Mouse (Mus musculus) liver, embryonic 11.5 days (tissue): Measurements from ENCODE around the gene Cdc37l1. TPM values are rescaled to one million over a fixed set of nuclear protein-coding genes. Genes with fewer than 3 reads are reported as not detected.

ENCODE experiments used
- ATAC-seq: fragments of 200-750 bp; cut with Nextera tagmentation; replicated peaks from 2 replicates; pipeline ENCODE4 v1.8.0; 2017; ENCODE audit warnings: moderate number of reproducible peaks, mild to moderate bottlenecking, moderate TSS enrichment, moderate library complexity; ENCODE audit not compliant: low FRiP score
- DNase-seq: peaks from one replicate; pipeline ENCODE4 v3.0.0-alpha.2; 2017; ENCODE audit warnings: low spot score
- H3K27ac ChIP-seq: fragments of 300-500 bp; sonication (generic); 2 replicates; pipeline ENCODE4 v1.5.1; 2014; ENCODE audit warnings: mild to moderate bottlenecking, low read depth, low read length, control low read depth
- H3K27me3 ChIP-seq: fragments of 300-500 bp; sonication (generic); replicated peaks from 2 replicates; pipeline ENCODE4 v1.6.1; 2014; ENCODE audit warnings: low read length, mixed read lengths; ENCODE audit not compliant: control insufficient read depth, insufficient read depth
- H3K36me3 ChIP-seq: fragments of 300-500 bp; sonication (generic); 2 replicates; pipeline ENCODE4 v1.6.1; 2014; ENCODE audit warnings: mild to moderate bottlenecking, low read length, moderate library complexity, mixed read lengths; ENCODE audit not compliant: control insufficient read depth, insufficient read depth
- H3K4me1 ChIP-seq: fragments of 300-500 bp; sonication (generic); replicated peaks from 2 replicates; pipeline ENCODE4 v1.6.1; 2014; ENCODE audit warnings: low read length, mixed read lengths; ENCODE audit not compliant: control insufficient read depth, insufficient read depth
- H3K4me2 ChIP-seq: fragments of 300-500 bp; sonication (generic); 2 replicates; pipeline ENCODE4 v1.6.1; 2014; ENCODE audit warnings: mild to moderate bottlenecking, control low read depth, moderate library complexity
- H3K4me3 ChIP-seq: fragments of 300-500 bp; sonication (generic); 2 replicates; pipeline ENCODE4 v1.5.1; 2014; ENCODE audit warnings: low read depth, low read length, control low read depth
- H3K9ac ChIP-seq: fragments of 300-500 bp; sonication (generic); 2 replicates; pipeline ENCODE4 v1.6.1; 2014; ENCODE audit warnings: low read depth, low read length, control low read depth
- H3K9me3 ChIP-seq: fragments of 300-500 bp; sonication (generic); 2 replicates; pipeline ENCODE4 v1.6.1; 2016; ENCODE audit warnings: low read length, inconsistent platforms, mixed read lengths; ENCODE audit not compliant: control insufficient read depth
- WGBS: fragments of 180-500 bp; shearing (Covaris S2); extraction: QIAGEN DNeasy Blood & Tissue Kit; methylation state at CpG from one replicate; pipeline ENCODE4 v1.1.7; 2014; 5-methylcytosine and 5-hydroxymethylcytosine counted together
- polyA plus RNA-seq: library from polyadenylated mRNA; unstranded; fragments of >200 nt; fragmentation: Nextera tagmentation; extraction: Ambion mirVana; gene quantifications from 2 replicates; pipeline ENCODE4 v1.2.1, GENCODE M21; 2014

Gene Cdc37l1
- polyA plus RNA-seq, 1 experiment from 2014 or later, result 27.9 TPM

DNA sequence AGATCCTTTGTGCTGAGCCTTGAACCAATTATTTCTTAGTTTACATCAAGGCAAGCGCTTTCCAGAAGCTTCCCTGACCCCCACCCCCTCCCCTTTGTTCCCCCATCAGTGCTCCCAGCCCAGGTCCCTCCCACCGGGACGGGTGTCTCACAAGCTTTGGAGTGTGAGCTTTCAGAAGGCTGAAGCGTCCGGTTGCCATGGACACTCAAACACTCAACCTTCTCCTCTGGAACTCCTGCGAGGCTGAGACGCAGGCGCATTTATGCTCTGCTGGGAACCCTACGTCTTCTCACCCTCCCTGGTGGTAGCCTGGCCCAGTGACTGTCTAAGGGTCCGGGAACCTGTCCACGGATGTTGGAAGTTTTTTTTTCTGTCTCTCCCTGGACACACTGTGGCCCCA lies 22.5 kb upstream of the Cdc37l1 start, which contains the start of gene 4430402I18Rik:
4430402I18Rik (minus strand) TSS at position 149 of the 400 bp plus-strand sequence.
- H3K36me3 ChIP-seq, result no peaks in the 10 kb centered on the region
- H3K4me1 ChIP-seq, result peaks cover 7% of the 10 kb centered on the region
- H3K9me3 ChIP-seq, result no peaks in the 10 kb centered on the region
- no peak within 1 kb of the TSS for H3K4me3 ChIP-seq
- no peak within 1 kb of the TSS for H3K4me2 ChIP-seq
- no peaks in the 10 kb centered on the region for H3K27me3 ChIP-seq
- WGBS, result 23% methylated on average over 11 of the region's 11 CpGs
- DNase-seq (no peak), ATAC-seq (no peak)
- H3K27ac ChIP-seq, result no peak within 1 kb of the TSS
- no peak within 1 kb of the TSS for H3K9ac ChIP-seq

DNA sequence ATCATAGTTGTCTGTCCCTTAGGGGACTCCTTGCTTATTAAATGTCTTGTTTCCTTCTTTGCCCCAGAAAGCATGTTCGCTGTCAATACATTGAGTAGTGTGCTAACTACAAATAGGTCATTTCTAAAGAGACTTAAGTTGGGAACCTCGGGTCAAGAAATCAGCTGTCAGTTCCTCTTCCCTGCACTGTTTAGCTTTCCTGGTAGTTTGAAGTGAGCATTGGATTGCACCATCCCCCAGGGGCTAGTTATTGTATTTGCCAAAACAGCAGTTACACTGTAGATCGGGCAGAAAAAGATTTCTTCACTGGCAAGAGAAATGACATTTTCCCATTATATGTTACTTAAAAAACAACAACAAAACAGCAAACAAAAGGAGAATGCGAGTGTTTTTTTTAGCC lies 22.0 kb upstream of the Cdc37l1 start:
- DNase-seq (no peak), ATAC-seq (no peak)
- Histone ChIP-seq H3K27me3 (no peaks in the 10 kb centered on the region), H3K4me2 (no peak overlapping the region), H3K4me1 (peaks cover 7% of the 10 kb centered on the region), H3K4me3 (no peak overlapping the region), H3K9ac (no peak overlapping the region), H3K27ac (no peak overlapping the region), H3K9me3 (no peaks in the 10 kb centered on the region), H3K36me3 (no peaks in the 10 kb centered on the region)
- 75% methylated on average over 4 of the region's 4 CpGs for WGBS

DNA sequence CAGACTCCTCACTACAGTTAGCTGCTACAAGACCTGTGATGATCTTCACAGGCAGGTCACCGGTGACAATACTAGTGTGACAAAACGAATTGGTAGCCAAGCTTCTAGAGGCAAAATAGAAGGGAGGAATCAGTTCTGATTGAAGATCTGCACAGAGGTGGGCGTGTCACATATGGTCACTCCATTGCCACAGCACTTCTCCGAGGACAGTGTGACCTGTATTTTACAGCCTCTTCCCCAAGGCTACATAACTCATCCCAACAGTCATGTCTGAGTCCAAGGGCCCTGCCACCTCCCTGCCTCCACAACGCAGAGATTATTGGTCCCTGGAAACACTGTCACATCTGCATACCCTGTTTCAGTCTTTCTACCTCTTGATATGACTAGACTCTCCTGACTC lies 20.9 kb upstream of the Cdc37l1 start:
- Histone ChIP-seq H3K4me1 (peaks cover 7% of the 10 kb centered on the region), H3K36me3 (no peaks in the 10 kb centered on the region), H3K4me3 (no peak overlapping the region), H3K4me2 (no peak overlapping the region), H3K27ac (no peak overlapping the region), H3K27me3 (no peaks in the 10 kb centered on the region; the same call in 1 of the 2 replicates), H3K9ac (no peak overlapping the region), H3K9me3 (no peaks in the 10 kb centered on the region)
- ATAC-seq, result no peak
- DNase-seq, result no peak
- 77% methylated on average over 5 of the region's 5 CpGs for WGBS

GRCm38 (mm10) chr19:28970251-28970650 lies 19.9 kb upstream of the Cdc37l1 start:
- no peak overlapping the region for H3K9ac ChIP-seq
- H3K4me3 ChIP-seq, result no peak overlapping the region
- no peaks in the 10 kb centered on the region for H3K9me3 ChIP-seq
- H3K4me1 ChIP-seq, result no peaks in the 10 kb centered on the region
- H3K27me3 ChIP-seq, result peaks cover 8% of the 10 kb centered on the region
- no peak overlapping the region for H3K27ac ChIP-seq
- 63% methylated on average over 11 of the region's 11 CpGs for WGBS
- DNase-seq (no peak), ATAC-seq (no peak)
- H3K4me2 ChIP-seq, result no peak overlapping the region
- no peaks in the 10 kb centered on the region for H3K36me3 ChIP-seq

DNA sequence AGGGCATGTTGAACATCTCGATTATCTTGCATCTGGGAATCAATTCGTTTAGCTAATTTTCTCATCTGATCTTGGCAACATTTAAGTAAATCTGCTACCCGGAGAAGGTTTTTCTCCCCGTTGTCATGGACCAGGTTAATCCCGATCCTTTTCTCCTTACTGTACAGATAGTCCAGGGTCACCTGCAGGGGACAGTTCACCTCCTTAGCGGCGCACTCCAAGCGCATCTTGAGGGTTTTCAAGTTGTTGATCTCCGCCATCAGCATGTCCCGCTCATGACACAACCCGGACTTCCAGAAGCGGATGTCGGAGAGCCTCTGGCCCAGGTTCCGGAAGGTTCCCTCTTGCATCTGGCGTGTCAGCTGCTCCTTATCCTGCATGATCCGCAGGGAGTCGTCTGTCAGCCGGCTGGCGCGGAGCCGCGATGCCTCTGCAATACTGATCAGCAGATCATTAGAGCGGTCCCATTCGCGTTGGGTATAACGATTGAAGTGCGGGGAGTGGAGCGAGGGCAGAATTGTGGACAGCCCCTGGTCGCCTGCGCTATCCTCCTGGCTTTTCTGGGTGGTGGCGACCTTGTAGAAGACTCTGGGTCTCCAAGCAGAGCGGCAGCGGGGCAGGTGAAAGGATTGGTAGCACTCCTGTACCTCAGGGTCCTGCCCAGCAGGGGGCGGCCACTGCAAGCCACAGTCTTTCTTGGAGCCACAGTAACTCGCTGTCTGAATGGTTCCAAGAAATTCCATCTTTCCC lies 15.1 kb upstream of the Cdc37l1 start:
- DNase-seq (peak; percentile 80), ATAC-seq (no peak)
- 16% methylated on average over 35 of the region's 35 CpGs for WGBS
- no peaks in the 10 kb centered on the region for H3K4me1 ChIP-seq
- H3K36me3 ChIP-seq, result no peaks in the 10 kb centered on the region
- H3K9ac ChIP-seq, result no peak overlapping the region
- peak overlapping the region; percentile 62 for H3K4me2 ChIP-seq
- no peak overlapping the region for H3K27ac ChIP-seq
- H3K27me3 ChIP-seq, result peaks cover 8% of the 10 kb centered on the region
- H3K4me3 ChIP-seq, result peak overlapping the region; percentile 32
- no peaks in the 10 kb centered on the region for H3K9me3 ChIP-seq

DNA sequence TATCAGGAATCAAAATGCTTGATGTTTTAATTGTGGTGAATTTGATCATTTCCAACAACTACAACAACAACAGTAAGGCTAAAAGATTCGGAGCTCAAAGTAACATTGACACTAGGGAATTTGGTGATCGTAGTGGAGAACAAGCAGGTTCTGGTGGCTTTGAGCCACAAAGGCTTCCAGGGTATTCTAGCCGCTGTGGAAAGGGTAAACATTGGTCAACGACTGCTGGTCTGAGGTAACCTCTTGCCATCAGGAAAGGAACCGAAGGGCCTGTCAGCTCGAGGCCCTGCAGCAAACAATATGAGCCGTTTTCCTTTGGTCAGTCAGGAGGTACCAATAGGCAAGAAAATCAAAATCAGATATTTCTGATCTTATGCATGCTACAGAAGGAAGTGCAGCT lies 7.5 kb upstream of the Cdc37l1 start:
- WGBS, result 69% methylated on average over 7 of the region's 7 CpGs
- Histone ChIP-seq H3K9ac (no peak overlapping the region), H3K36me3 (no peaks in the 10 kb centered on the region), H3K9me3 (no peaks in the 10 kb centered on the region), H3K4me1 (no peaks in the 10 kb centered on the region), H3K4me3 (no peak overlapping the region), H3K4me2 (no peak overlapping the region), H3K27me3 (no peaks in the 10 kb centered on the region), H3K27ac (no peak overlapping the region)
- DNase-seq, result no peak
- no peak for ATAC-seq

GRCm38 (mm10) chr19:28989515-28989914 lies 637 bp upstream of the Cdc37l1 start:
- Histone ChIP-seq H3K4me1 (peaks cover 12% of the 10 kb centered on the region), H3K27ac (no peak overlapping the region), H3K9me3 (no peaks in the 10 kb centered on the region), H3K4me3 (peak overlapping the region; percentile 84), H3K36me3 (peaks cover under 1% of the 10 kb centered on the region; the same call in 1 of the 2 replicates), H3K9ac (peak overlapping the region; percentile 92), H3K27me3 (no peaks in the 10 kb centered on the region), H3K4me2 (peak overlapping the region; percentile 86)
- ATAC-seq (no peak), DNase-seq (no peak)
- 47% methylated on average over 8 of the region's 8 CpGs for WGBS

DNA sequence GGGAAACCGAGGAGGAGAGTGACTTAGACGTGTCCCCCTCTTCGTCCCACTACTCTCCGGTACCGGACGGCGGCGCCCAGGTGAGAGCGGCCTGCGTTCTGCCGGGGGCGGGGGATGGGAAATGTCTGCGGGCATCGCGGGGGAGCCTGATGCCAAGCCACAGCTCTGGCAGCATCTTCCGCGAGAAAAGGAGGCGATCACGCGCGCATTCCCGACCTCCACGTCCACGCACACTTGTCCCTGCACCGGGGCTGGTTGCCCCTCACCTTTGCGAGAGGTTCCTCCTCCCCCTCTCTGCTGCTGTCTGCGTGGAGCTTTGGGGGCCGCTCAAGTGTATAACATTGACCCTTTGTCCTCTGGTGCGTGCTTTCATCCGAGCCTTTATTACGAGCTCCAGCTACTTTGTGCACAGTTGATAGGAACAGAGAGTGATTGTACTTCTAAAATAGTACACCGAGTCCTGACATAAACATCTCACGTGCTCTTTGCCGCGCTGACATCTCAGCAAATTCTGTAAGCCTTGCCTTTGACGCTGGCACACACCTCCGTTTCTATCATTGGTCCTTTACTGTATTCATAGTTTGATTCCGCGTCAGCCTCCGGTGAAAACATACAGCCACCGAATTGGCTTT lies 554 bp downstream of the Cdc37l1 start:
- Histone ChIP-seq H3K36me3 (peaks cover 10% of the 10 kb centered on the region; the same call in 1 of the 2 replicates), H3K4me2 (peak overlapping the region; percentile 86), H3K4me3 (peak overlapping the region; percentile 84), H3K9ac (peak overlapping the region; percentile 92), H3K4me1 (peaks cover 12% of the 10 kb centered on the region), H3K27me3 (no peaks in the 10 kb centered on the region), H3K9me3 (no peaks in the 10 kb centered on the region), H3K27ac (peak overlapping the region; percentile 80)
- under 1% methylated on average over 38 of the region's 41 CpGs for WGBS
- DNase-seq (no peak), ATAC-seq (peak; percentile 37)
